Mouse (Mus musculus) layer of hippocampus, postnatal 10 days (tissue): ENCODE results near the gene Nucb1. TPM values are rescaled to one million over a fixed set of nuclear protein-coding genes. Genes with fewer than 3 reads are reported as not detected.
"Not testable (repeated sequence)": the region's sequence is repeated elsewhere in the genome, so short reads cannot be mapped to it uniquely, and the experiment has no call there.

Experiments
- DNase-seq, 2 experiments: peaks; one replicate each; pipeline ENCODE4 v3.0.0; 2021; ENCODE audit warnings: low spot score in 2 of 2
- total RNA-seq, 2 experiments: library from RNA; stranded (reverse); gene quantifications; 2 replicates each; pipeline ENCODE4 v1.2.3; 2021

Gene Nucb1
- total RNA-seq, 2 experiments from 2014 or later: 107 to 117 TPM

GRCm38 (mm10) chr7:45490822-45491221, 19.4 kb downstream of the Nucb1 start:
- DNase-seq: no peak

- DNase-seq: no peak
Measured at GRCm38 (mm10) chr7:45489578-45489977, 20.6 kb downstream of the Nucb1 start.

DNA sequence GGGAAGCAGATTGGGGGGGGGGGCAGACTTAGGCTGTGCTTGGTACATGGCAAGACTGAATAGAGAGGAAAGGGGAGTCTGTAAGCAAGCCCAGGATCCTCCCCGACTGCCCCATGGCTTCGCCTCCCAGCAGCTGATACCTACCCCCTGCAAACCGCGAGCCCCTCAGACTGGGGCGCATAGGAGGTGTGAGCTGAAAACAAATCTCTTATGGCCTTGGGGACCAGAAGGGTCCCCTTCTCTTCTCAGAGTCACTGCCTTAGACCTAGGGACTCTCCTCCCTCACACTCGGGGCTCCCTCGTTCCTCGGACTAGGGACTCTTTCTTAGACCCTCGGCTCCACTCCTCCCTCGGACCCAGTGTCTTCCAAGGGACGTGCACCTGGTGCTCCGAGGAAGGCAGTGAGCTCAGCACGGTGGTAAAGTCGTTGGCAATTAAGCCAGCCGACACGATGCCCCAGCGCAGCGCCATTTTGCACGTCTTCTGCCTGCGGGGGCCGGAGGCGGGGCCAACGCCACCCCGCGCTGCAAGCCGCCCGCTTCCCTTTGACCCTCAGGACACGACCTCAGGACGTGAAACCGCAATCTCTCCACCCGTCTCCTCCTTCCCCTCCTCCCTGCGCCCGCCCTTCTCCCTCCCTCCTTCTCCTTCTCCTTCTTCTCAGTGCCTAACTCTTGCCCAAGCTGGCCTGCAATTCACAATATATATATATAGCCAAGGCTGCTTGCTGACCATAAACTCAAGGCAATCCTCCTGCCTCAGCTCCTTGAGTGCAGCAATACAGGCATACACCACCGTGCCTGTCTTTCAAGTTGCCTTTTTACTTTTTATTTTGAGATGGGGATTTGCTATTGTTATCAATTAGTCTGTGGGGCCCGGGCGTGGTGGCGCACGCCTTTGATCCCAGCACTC, 21.7 kb downstream of the Nucb1 start, which contains the start of gene Dhdh:
Gene Dhdh, minus strand, starts transcription at position 513 of the 912 bp plus-strand sequence.
- peak; percentile 46 to 56 for DNase-seq

DNA sequence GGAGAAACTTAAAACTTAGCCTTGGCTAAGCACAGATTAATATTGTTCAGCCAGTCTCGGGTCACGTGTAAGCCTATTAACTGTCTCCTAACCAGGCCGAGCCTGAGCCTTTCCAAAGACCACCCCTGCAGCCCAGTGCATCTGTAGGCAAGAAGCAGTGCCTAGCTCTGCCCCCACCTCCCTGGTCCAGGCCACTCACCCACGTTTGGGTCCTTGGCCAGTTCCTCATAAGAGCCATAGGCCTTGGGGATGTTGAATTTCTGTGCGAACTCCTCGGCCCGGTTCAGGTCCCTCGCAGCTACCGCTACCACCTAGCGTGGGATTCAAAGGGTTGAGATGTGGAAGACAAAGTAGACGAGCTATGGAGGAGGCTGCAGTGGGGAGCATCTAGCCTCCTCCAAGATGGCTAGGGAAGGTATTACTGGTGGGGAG, 22.3 kb downstream of the Nucb1 start:
- no peak for DNase-seq

DNA sequence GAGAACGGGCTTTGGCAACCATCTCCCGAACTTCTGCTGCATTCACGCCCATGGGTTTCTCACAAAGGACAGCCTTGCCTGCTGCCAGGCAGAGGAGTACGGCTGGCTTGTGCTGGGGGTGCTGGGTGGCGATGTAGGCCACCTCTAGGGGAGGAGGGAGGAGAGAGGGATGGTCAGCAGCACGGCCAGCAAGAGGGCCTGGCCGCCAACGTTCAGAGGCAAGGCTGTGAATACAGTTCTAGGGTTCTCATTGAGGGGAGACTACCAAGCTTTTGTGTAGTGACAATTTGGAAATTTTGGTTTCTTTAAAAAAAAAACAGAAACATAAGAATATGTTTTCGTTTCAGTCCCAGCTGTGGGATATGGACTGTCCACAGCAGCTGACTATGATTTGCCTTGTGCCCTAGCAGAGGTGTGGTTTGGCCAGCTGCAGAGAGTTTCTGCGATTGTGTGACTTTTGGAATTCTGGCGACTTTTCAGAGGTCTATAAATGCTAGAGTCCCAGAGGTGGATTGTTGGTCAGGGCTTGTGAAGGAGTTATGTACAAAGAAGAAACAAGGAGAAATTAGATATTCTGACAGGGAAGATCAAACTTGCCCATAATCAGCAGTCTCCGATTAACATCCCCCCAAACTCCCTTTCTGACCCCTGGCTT, 23.3 kb downstream of the Nucb1 start, which contains the start of gene Gm45808:
Gene Gm45808, minus strand, starts transcription at position 51 of the 655 bp plus-strand sequence.
- no peak for DNase-seq

- no peak for DNase-seq
Measured at GRCm38 (mm10) chr7:45486158-45486557, 24.0 kb downstream of the Nucb1 start.

DNA sequence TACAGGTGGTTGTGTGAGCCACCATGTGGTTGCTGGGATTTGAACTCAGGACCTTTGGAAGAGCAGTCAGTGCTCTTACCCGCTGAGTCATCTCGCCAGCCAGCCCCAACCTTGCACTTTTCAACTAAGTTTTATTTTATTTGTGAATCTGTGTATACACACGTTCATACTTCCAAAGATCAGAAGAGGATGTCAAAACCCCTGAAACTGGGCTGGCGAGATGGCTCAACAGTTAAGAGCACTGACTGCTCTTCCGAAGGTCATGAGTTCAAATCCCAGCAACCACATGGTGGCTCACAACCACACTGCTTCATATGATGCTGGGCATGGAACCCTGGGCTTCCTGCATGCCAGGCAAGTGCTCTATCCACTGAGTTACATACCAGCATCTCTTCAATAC, 25.2 kb downstream of the Nucb1 start:
- DNase-seq: not testable (repeated sequence)

DNA sequence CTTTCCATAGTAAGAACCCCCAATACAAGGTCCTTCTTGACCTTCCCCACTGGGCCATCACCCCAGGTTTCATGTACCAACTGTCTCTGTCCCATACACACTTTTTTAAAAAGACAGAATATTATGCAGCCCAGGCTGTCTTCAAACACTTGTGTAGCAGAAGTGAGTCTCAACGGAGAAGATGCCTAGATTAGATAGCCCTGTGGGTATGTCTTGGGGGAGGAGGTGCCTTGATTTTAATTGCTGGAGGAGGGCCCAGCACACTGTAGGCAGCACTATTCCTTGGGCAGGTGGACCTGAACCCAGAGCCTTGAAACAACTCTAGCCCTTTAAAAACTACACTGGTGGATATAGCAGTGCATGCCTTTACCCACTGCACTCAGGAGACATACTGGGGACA, 28.0 kb downstream of the Nucb1 start:
- DNase-seq: no peak

DNA sequence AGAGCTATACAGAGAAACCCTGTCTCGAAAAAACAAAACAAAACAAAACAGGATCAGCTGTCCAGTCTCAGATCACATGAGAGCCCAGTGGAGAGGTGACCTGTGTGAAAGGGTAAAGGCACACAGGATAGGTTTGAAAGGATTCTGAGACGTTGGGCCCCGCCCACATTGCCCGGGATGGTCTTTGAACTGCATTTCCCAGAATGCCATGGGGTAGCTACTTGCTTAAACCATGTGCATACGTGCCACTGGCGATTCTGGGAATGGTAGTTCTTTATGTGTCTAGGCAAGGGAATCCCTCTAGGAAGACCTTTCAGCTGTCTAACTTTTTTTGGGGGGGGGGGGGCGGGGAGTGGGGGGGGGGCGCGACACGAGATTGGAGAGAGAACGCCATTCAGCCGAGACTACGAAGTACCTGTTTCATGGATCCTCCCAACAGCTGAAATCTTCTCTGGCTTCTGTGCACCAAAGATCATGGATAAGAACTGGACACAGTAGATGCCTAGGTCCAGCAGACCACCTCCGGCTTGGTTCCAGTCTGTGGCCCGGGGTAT, 28.8 kb downstream of the Nucb1 start, which contains the start of gene Tulp2:
Gene Tulp2, plus strand, starts transcription at position 504 of the 554 bp plus-strand sequence.
- DNase-seq: peak; percentile 61 to 69

DNA sequence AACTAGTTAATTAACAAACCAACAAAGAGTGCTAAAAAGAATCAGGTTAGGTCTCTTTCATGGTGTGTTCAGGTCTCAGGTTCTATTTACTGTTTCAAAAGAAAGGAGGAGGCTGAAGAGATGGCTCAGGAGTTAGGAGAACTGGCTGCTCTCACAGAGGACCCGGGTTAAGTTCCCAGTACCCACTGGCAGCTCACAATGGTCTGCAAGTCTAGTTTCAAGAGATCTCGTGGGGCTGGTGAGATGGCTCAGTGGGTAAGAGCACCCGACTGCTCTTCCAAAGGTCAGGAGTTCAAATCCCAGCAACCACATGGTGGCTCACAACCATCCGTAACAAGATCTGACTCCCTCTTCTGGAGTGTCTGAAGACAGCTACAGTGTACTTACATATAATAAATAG, 29.9 kb downstream of the Nucb1 start:
- DNase-seq: not testable (repeated sequence)

DNA sequence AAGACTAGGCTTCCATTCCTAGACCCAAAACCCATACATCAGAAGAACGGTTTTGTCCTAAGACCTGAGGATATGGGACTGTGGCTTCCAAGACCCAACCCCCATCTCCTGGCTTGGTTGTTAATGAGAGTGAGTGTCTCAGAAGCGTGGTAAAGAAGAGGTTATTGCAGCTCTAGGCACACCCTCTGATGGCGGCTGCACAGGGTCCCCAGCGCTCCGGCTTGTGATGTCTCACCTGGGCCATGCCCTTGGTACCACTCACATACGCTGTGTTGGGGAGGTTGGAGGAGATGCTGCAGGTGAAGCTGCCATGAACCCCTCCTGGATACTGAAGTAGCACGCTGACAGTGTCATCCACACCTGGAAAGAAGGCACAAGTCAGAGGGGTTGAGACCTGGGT, 31.4 kb downstream of the Nucb1 start:
- no peak for DNase-seq

- DNase-seq: peak; percentile 65 to 74
Measured at GRCm38 (mm10) chr7:45477003-45477402, 33.2 kb downstream of the Nucb1 start.

DNA sequence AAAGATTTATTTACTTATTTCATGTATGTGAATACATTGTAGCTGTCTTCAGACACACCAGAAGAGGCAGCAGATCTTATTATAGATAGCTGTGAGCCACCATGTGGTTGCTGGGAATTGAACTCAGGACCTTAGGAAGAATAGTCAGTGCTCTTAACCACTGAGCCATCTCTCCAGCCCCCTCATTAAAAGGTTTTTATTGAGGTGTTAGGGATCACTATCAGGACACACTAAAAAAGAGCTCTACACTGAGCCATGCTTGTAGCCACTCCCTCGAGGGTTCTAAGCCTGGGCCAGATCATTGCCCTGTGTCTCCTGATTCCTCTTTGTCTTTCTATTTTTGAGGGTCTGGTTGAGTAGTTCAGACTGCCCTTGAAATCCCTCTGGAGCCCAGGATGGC, 33.8 kb downstream of the Nucb1 start:
- no peak for DNase-seq

DNA sequence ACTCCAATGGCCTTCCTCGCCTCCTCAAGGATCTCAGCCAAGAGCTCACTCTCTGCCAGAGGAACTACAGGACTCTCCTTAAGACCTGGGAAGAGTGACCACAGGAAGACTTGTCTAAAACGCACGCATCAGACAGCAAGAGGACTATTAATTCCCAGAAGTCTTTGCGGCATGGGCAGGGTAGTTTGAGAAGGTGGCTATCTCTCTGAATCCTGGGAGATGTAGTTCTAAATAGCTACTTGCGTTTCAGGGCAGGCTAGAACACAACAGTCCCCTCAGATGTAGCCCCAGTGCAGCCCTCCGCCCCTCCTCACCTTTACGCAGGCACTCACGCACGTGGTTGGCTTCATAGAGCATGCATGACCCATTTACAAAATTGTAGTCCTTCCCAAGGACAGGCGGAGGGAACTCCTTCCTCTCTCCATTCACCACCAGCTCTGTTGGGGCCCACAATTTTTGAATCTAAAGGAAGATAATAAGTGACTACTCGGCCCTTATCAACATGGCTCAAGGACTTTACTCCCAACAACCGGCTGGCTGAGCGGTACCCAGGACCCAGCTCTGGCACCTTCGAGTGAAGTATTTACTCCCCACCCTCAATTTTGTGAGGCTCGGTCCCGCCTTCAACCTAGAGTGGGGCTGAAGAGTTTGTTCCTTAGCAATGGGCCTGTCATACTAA, 34.8 kb downstream of the Nucb1 start:
- DNase-seq: no peak

DNA sequence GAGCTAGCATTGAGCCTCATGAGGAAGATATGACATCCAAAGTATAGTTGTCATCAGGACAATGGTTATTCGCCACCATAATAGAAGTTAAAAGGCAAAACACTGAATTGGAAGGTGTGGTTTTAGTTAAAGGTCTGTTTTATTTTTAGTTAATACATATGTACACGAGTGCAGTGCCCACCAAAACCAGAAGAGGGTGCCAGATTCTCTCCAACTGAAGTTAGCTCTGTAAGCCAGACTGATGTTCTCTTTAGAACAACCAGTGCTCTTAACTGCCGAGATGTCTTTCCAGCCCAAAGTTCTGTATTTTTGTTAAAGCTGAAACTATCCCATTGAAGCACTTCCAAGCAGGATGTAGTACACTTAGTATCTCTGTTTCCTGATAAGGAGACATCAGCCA, 39.3 kb downstream of the Nucb1 start:
- DNase-seq: peak; percentile 78 to 80

DNA sequence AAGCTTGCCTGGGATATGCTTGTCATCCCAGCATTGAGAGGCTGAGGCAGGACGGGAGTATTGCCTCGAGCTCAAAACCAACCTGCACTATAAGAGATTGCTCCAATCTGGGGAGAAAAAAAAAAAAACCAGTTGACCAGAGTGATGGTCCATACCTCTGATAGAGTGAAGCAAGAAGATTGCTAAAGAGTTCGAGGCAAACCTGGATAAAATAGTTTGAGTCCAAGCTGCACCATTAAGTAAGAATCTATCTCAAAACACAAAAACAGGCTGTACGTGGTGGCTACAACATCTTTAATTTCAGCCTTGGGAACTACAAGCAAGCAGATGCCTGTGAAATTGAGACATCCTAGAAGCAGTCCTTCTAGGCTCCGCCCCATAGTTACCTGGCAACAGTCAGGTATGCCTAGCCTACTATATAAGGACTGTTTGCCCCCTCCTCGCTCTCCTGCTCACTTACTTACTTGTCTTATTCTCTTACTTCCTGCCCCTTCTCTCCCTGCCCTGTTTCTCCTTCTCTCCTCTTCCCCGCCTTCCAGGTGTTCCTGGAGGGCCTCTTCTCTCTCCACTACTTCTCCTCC, 43.0 kb downstream of the Nucb1 start:
- no peak for DNase-seq

- peak; percentile 93 to 97 for DNase-seq
Measured at GRCm38 (mm10) chr7:45466283-45467089, 43.7 kb downstream of the Nucb1 start, which contains the start of gene Bax. Bax (minus strand) TSS chr7:45466898.

DNA sequence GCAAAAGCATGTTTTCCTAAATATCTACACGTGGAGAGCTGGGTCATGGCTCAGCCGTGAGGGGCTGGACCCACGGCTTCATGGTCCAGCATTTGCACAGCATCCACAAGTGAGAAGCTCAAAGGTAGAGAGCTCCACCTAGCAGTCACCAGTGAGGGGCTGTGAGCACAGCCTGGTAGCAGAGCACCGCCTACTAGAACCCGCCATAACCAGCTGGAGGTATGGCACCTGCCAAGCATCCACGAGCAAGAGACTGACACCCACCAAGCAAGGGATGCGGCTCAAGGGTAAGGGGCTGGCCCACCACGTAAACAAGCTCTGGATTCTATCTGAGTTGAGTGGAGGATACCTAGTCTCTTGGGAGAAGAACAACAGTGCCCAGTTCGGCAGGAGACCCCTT, 44.7 kb downstream of the Nucb1 start:
- no peak for DNase-seq

GRCm38 (mm10) chr7:45465112-45465511, 45.1 kb downstream of the Nucb1 start:
- DNase-seq: no peak
